Mouse (Mus musculus) MEL (cell line): Measurements from ENCODE around the gene Meis3.

ENCODE experiments used
- CTCF ChIP-seq, 3 experiments: IDR thresholded peaks in 2 of 3; conservative IDR thresholded peaks in 1 of 3; 2 replicates each; pipeline ENCODE4 v1.5.1; 2011 to 2012; ENCODE audit warnings: low read length in 3 of 3, low read depth in 2 of 3, mild to moderate bottlenecking in 2 of 3, improper control_type of control experiment in 1 of 3, inconsistent platforms in 1 of 3, mixed read lengths in 1 of 3, moderate library complexity in 1 of 3; ENCODE audit not compliant: control insufficient read depth in 1 of 3, insufficient read depth in 1 of 3, poor library complexity in 1 of 3, severe bottlenecking in 1 of 3
- GABPA ChIP-seq: IDR thresholded peaks from 2 replicates; pipeline ENCODE4 v1.6.1; 2012; ENCODE audit warnings: low read depth, mild to moderate bottlenecking, inconsistent platforms, low read length, improper control_type of control experiment, moderate library complexity
- GATA1 ChIP-seq: IDR thresholded peaks from 2 replicates; pipeline ENCODE4 v1.6.1; 2011; ENCODE audit warnings: low read depth, low read length, improper control_type of control experiment
- HCFC1 ChIP-seq: IDR thresholded peaks from 2 replicates; pipeline ENCODE4 v1.6.1; 2012; ENCODE audit warnings: low read depth, mild to moderate bottlenecking, inconsistent platforms, low read length, improper control_type of control experiment, moderate library complexity
- NELFE ChIP-seq: IDR thresholded peaks from 2 replicates; pipeline ENCODE4 v1.6.1; 2011; ENCODE audit warnings: low read depth, low read length, improper control_type of control experiment
- POLR2A ChIP-seq, 2 experiments: IDR thresholded peaks; 2 replicates each; pipeline ENCODE4 v1.6.1; 2011 to 2012; ENCODE audit warnings: low read length in 2 of 2, mild to moderate bottlenecking in 2 of 2, control low read depth in 1 of 2, improper control_type of control experiment in 1 of 2, low read depth in 1 of 2, moderate library complexity in 1 of 2; ENCODE audit not compliant: control insufficient read depth in 1 of 2, insufficient read depth in 1 of 2, poor library complexity in 1 of 2
- UBTF ChIP-seq: IDR thresholded peaks from 2 replicates; pipeline ENCODE4 v1.6.1; 2012; ENCODE audit warnings: low read depth, mild to moderate bottlenecking, inconsistent platforms, low read length, improper control_type of control experiment, moderate library complexity, borderline replicate concordance; ENCODE audit not compliant: insufficient read depth
- USF1 ChIP-seq: IDR thresholded peaks from 2 replicates; pipeline ENCODE4 v1.6.1; 2014; ENCODE audit warnings: low read depth, mild to moderate bottlenecking, inconsistent platforms, low read length, improper control_type of control experiment, moderate library complexity
- ZC3H11A ChIP-seq: IDR thresholded peaks from 2 replicates; pipeline ENCODE4 v1.6.1; 2012; ENCODE audit warnings: low read depth, mild to moderate bottlenecking, inconsistent platforms, low read length, improper control_type of control experiment

DNA sequence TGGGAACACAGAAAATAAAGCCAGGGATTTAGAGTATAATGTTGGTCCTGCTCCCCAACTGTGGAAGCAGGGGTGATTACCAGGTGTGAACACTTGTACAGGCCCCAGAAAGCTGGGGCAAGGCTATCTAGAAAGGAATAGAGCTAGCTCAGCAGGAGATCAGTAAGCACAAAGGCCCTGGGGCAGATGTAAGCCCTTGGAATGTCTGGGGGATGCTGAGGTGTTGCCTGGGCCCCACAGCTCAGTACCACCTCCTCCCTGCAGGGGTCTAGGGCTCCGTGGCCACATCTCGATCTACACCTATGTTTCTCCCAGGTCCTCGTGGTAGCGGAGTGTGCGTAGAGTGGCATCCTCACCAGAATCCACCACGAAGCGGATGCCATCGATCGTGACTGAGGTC is 39.1 kb downstream of the Meis3 start:
- TF ChIP-seq USF1: no peak
- no peak for TF ChIP-seq CTCF (IDR thresholded peaks at IDR 0.05 in 2 of 3, conservative IDR thresholded peaks at IDR 0.05 in 1 of 3; ENCODE audit: control insufficient read depth in 1 of 3, insufficient read depth in 1 of 3, low read depth in 2 of 3, low read length in 3 of 3, poor library complexity in 1 of 3, severe bottlenecking in 1 of 3)
- TF ChIP-seq GABPA: no peak
- TF ChIP-seq POLR2A (IDR thresholded peaks at IDR 0.05; ENCODE audit: control insufficient read depth in 1 of 2, insufficient read depth in 1 of 2, low read depth in 1 of 2, low read length in 2 of 2, poor library complexity in 1 of 2): no peak
- TF ChIP-seq NELFE: no peak
- TF ChIP-seq GATA1: no peak
- TF ChIP-seq ZC3H11A: no peak
- TF ChIP-seq UBTF: no peak
- no peak for TF ChIP-seq HCFC1
